Mouse (Mus musculus): Measurements from ENCODE around the gene Krtap31-1. TPM values are rescaled to one million over a fixed set of nuclear protein-coding genes. Genes with fewer than 3 reads are reported as not detected.

The Krtap31-1 gene
- polyA plus RNA-seq (2021; fragmentation: Nextera tagmentation) = not detected in 2 replicates
- long read RNA-seq, experiment 1 = 0 reads
- long read RNA-seq, experiment 2 = 0 reads

DNA sequence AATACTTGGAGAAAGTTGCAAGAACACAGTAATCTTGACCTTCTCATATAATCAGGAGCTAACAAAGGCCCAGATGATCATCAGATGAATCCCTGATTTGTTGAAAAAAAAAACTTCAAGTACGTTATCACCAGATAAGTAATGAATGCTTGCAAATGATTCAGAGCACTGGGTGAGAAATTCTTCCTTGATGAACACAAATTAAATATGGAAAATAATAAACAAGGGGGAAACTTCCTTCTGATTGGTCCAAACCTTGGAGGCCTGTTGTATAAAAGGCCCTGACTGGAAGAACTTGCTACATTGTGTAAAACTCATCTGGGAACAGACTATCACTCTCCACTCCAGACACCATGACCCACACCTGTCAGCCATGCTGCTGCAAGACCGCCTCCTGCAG is at the start of gene Krtap31-1:
Gene Krtap31-1 (plus strand): TSS at position 301 of the 400 bp plus-strand sequence.

DNA sequence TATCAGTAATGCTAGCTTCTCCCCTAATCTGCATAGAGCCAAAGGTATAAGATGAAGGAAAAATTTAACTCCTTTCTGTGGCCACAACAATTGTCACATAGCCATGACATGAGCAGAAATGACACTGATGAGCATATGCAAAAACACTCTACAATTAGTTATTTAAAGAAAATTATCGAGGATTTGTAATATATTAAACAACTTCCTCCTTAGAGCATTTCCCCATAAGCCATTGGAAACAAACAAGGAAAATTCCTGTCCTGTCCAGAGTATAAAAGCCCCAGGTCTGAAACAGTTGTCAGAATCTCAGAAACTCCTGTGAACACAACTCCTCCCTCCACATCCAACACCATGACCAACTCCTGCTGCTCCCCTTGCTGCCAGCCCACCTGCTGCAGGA is 43.5 kb upstream of the Krtap31-1 start, which contains the start of gene Gm11559:
Gene Gm11559 (plus strand): TSS at position 301 of the 400 bp plus-strand sequence.

DNA sequence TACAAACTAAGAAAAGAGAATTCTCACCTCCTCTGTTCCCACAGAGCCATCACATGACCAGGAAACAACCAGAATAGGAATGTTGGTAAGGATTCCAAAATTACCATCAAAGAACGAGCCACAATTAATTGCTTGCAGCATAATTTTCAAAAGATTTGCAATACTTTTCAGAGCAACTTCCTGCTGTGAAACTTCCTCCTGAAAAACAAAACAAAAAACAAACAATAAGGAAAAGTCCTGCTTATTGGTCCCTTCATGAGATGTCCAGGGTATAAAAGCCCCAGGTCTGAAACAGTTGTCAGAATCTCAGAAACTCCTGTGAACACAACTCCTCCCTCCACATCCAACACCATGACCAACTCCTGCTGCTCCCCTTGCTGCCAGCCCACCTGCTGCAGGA is 34.6 kb upstream of the Krtap31-1 start, which contains the start of gene Krtap9-1:
Gene Krtap9-1 (plus strand): TSS at position 301 of the 400 bp plus-strand sequence.

DNA sequence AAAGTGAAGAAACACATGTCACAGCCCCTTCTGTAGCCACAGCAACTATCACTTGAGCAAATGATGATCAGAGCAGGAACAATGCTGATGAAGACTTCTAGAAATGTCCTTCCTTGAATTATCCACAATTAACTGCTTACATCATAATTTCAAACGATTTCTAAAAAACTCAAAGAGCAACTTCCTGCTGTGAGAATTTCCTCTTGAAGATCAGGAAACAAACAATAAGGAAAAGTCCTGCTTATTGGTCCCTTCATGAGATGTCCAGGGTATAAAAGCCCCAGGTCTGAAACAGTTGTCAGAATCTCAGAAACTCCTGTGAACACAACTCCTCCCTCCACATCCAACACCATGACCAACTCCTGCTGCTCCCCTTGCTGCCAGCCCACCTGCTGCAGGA is 28.8 kb upstream of the Krtap31-1 start, which contains the start of gene Gm11567:
Gene Gm11567 (plus strand): TSS at position 301 of the 400 bp plus-strand sequence.

DNA sequence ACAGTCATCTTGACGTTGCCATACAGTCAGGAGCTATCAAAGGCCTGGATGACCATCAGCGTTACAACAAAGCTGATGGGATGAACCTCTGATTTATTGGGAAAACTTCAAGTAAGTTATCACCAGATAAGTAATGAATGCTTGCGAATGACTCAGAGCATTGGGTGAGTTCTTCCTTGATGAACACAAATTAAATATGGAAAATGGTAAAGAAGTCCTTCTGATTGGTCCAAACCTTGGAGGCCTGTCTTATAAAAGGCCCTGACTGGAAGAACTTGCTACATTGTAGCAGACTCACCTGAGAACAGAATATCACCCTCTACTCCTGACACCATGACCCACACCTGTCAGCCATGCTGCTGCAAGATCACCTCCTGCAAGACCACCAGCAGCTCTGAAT is 6.7 kb downstream of the Krtap31-1 start, which contains the start of gene Gm11565:
Gene Gm11565 (plus strand): TSS at position 301 of the 400 bp plus-strand sequence.

GRCm38 (mm10) chr11:99935991-99936390 is 28.3 kb downstream of the Krtap31-1 start, which contains the start of gene Krtap31-2:
Krtap31-2 (plus strand) TSS chr11:99936291.

GRCm38 (mm10) chr11:99948175-99948574 is 40.5 kb downstream of the Krtap31-1 start, which contains the start of gene Krtap9-5:
Krtap9-5 (plus strand) TSS chr11:99948475.

Other genes with a start within 250 kb of the Krtap31-1 start
- gene Gm11563, start 249.0 kb upstream of the Krtap31-1 start, polyA plus RNA-seq (2021; fragmentation: Nextera tagmentation) = not detected in 2 replicates
- gene Krtap4-6, start 242.0 kb upstream of the Krtap31-1 start, polyA plus RNA-seq (2021; fragmentation: Nextera tagmentation) = not detected in 2 replicates
- not detected in 2 replicates for gene Gm14190, start 217.2 kb upstream of the Krtap31-1 start, polyA plus RNA-seq (2021; fragmentation: Nextera tagmentation)
- gene Gm14180, start 173.6 kb upstream of the Krtap31-1 start, polyA plus RNA-seq (2021; fragmentation: Nextera tagmentation) = not detected in 2 replicates
- not detected in 2 replicates for gene Gm11595, start 135.0 kb upstream of the Krtap31-1 start, polyA plus RNA-seq (2021; fragmentation: Nextera tagmentation)
- not detected in 2 replicates for gene Krtap4-8, start 127.2 kb upstream of the Krtap31-1 start, polyA plus RNA-seq (2021; fragmentation: Nextera tagmentation)
- gene Krtap4-9, start 122.7 kb upstream of the Krtap31-1 start, polyA plus RNA-seq (2021; fragmentation: Nextera tagmentation) = not detected in 2 replicates
- gene Gm11596, start 114.5 kb upstream of the Krtap31-1 start, polyA plus RNA-seq (2021; fragmentation: Nextera tagmentation) = not detected in 2 replicates
- gene Gm11569, start 109.0 kb upstream of the Krtap31-1 start, polyA plus RNA-seq (2021; fragmentation: Nextera tagmentation) = not detected in 2 replicates
- gene Gm11554, start 103.5 kb upstream of the Krtap31-1 start, polyA plus RNA-seq (2021; fragmentation: Nextera tagmentation) = not detected in 2 replicates
- gene Krtap4-13, start 98.0 kb upstream of the Krtap31-1 start, polyA plus RNA-seq (2021; fragmentation: Nextera tagmentation) = not detected in 2 replicates
- not detected in 2 replicates for gene Gm11564, start 92.3 kb upstream of the Krtap31-1 start, polyA plus RNA-seq (2021; fragmentation: Nextera tagmentation)
- gene 2300003K06Rik, start 69.9 kb upstream of the Krtap31-1 start, polyA plus RNA-seq (2021; fragmentation: Nextera tagmentation) = not detected in 2 replicates
- not detected in 2 replicates for gene Krtap4-16, start 56.3 kb upstream of the Krtap31-1 start, polyA plus RNA-seq (2021; fragmentation: Nextera tagmentation)
- gene Gm11568, start 50.0 kb upstream of the Krtap31-1 start, polyA plus RNA-seq (2021; fragmentation: Nextera tagmentation) = not detected in 2 replicates
- gene Gm11559, start 43.4 kb upstream of the Krtap31-1 start, polyA plus RNA-seq (2021; fragmentation: Nextera tagmentation) = not detected in 2 replicates
- gene Krtap9-1, start 34.5 kb upstream of the Krtap31-1 start, polyA plus RNA-seq (2021; fragmentation: Nextera tagmentation) = not detected in 2 replicates
- not detected in 2 replicates for gene Gm11567, start 28.7 kb upstream of the Krtap31-1 start, polyA plus RNA-seq (2021; fragmentation: Nextera tagmentation)
- not detected in 2 replicates for gene Gm11565, start 6.8 kb downstream of the Krtap31-1 start, polyA plus RNA-seq (2021; fragmentation: Nextera tagmentation)
- not detected in 2 replicates for gene Krtap31-2, start 28.4 kb downstream of the Krtap31-1 start, polyA plus RNA-seq (2021; fragmentation: Nextera tagmentation)
- not detected in 2 replicates for gene Krtap9-5, start 40.6 kb downstream of the Krtap31-1 start, polyA plus RNA-seq (2021; fragmentation: Nextera tagmentation)
- gene Krtap29-1, start 71.1 kb downstream of the Krtap31-1 start, polyA plus RNA-seq (2021; fragmentation: Nextera tagmentation) = not detected in 2 replicates
- not detected in 2 replicates for gene Krtap16-1, start 78.7 kb downstream of the Krtap31-1 start, polyA plus RNA-seq (2021; fragmentation: Nextera tagmentation)
- not detected in 2 replicates for gene Krtap17-1, start 86.1 kb downstream of the Krtap31-1 start, polyA plus RNA-seq (2021; fragmentation: Nextera tagmentation)
- gene Krt33a, start 108.3 kb downstream of the Krtap31-1 start, polyA plus RNA-seq (2021; fragmentation: Nextera tagmentation) = not detected in 2 replicates
- not detected in 2 replicates for gene Krt33b, start 121.9 kb downstream of the Krtap31-1 start, polyA plus RNA-seq (2021; fragmentation: Nextera tagmentation)
- gene Krt34, start 133.6 kb downstream of the Krtap31-1 start, polyA plus RNA-seq (2021; fragmentation: Nextera tagmentation) = not detected in 2 replicates
- 0.16 TPM in 1 of 2 replicates, not detected in the other for gene Krt31, start 142.6 kb downstream of the Krtap31-1 start, polyA plus RNA-seq (2021; fragmentation: Nextera tagmentation)
- not detected in 2 replicates for gene Krt32, start 180.3 kb downstream of the Krtap31-1 start, polyA plus RNA-seq (2021; fragmentation: Nextera tagmentation)
- not detected in 2 replicates for gene Krt35, start 188.3 kb downstream of the Krtap31-1 start, polyA plus RNA-seq (2021; fragmentation: Nextera tagmentation)
- gene Krt36, start 197.7 kb downstream of the Krtap31-1 start, polyA plus RNA-seq (2021; fragmentation: Nextera tagmentation) = not detected in 2 replicates
- not detected in 2 replicates for gene Krt13, start 213.6 kb downstream of the Krtap31-1 start, polyA plus RNA-seq (2021; fragmentation: Nextera tagmentation)
- gene Krt15, start 228.0 kb downstream of the Krtap31-1 start, polyA plus RNA-seq (2021; fragmentation: Nextera tagmentation) = 0.11 and 0.40 TPM in 2 replicates
- not detected in 2 replicates for gene Krt19, start 240.7 kb downstream of the Krtap31-1 start, polyA plus RNA-seq (2021; fragmentation: Nextera tagmentation)